Mouse (Mus musculus): ENCODE data around the gene Sumo3. TPM values are rescaled to one million over a fixed set of nuclear protein-coding genes. Genes with fewer than 3 reads are reported as not detected.

The Sumo3 gene
- total RNA-seq, 2 experiments from 2014 or later, result 64.5 to 65.3 TPM

Small RNA genes lying within 50 kb of the gene (microRNA-seq; reads per million reads assigned to microRNA genes)
- 8.5 to 12.7 reads per million in 2 experiments for gene Mir1930

Other genes starting within 250 kb of the Sumo3 start
- 1 to 10 TPM; 7.5 to 9.2 TPM for gene Adarb1, start 187.8 kb upstream of the Sumo3 start, total RNA-seq (2021)
- gene Fam207a, start 90.3 kb upstream of the Sumo3 start, total RNA-seq (2021), result 10 to 100 TPM in 1 of 2 experiments, 1 to 10 TPM in 1; 9.9 to 10.4 TPM
- gene Itgb2, start 75.8 kb upstream of the Sumo3 start, total RNA-seq (2021), result 1 to 10 TPM; 2.1 to 4.5 TPM
- gene Pttg1ip, start 24.4 kb upstream of the Sumo3 start, total RNA-seq (2021), result 10 to 100 TPM; 70.2 to 71.3 TPM
- 10 to 100 TPM in 1 of 2 experiments, 1 to 10 TPM in 1; 10.0 to 11.4 TPM for gene Gm49325, start 100 bp downstream of the Sumo3 start, total RNA-seq (2021)
- 10 to 100 TPM; 81.3 to 85.4 TPM for gene Ube2g2, start 16.2 kb downstream of the Sumo3 start, total RNA-seq (2021)
- gene Tspear, start 80.5 kb downstream of the Sumo3 start, total RNA-seq (2021), result not detected
- gene Gm19402, start 84.7 kb downstream of the Sumo3 start, total RNA-seq (2021), result not detected
- gene Gm9508, start 91.1 kb downstream of the Sumo3 start, total RNA-seq (2021), result not detected
- gene Gm10272, start 100.5 kb downstream of the Sumo3 start, total RNA-seq (2021), result not detected
- gene Gm10024, start 105.4 kb downstream of the Sumo3 start, total RNA-seq (2021), result not detected
- not detected for gene Gm10142, start 109.7 kb downstream of the Sumo3 start, total RNA-seq (2021)
- not detected for gene Krtap12-1, start 114.5 kb downstream of the Sumo3 start, total RNA-seq (2021)
- not detected for gene Gm10100, start 120.4 kb downstream of the Sumo3 start, total RNA-seq (2021)
- gene Gm18596, start 136.5 kb downstream of the Sumo3 start, total RNA-seq (2021), result not detected
- gene Gm9736, start 145.3 kb downstream of the Sumo3 start, total RNA-seq (2021), result not detected
- gene Gm3233, start 153.6 kb downstream of the Sumo3 start, total RNA-seq (2021), result not detected
- not detected for gene Gm3238, start 165.2 kb downstream of the Sumo3 start, total RNA-seq (2021)
- gene Gm7138, start 170.8 kb downstream of the Sumo3 start, total RNA-seq (2021), result not detected
- gene Gm3250, start 176.4 kb downstream of the Sumo3 start, total RNA-seq (2021), result not detected
- not detected for gene Gm7137, start 182.1 kb downstream of the Sumo3 start, total RNA-seq (2021)
- not detected for gene Gm9639, start 189.0 kb downstream of the Sumo3 start, total RNA-seq (2021)
- gene Gm19668, start 193.0 kb downstream of the Sumo3 start, total RNA-seq (2021), result not detected
- not detected for gene Gm9507, start 205.7 kb downstream of the Sumo3 start, total RNA-seq (2021)
- not detected for gene Gm2696, start 208.6 kb downstream of the Sumo3 start, total RNA-seq (2021)
- gene Krtap10-4, start 221.0 kb downstream of the Sumo3 start, total RNA-seq (2021), result not detected
- not detected for gene Krtap10-10, start 229.8 kb downstream of the Sumo3 start, total RNA-seq (2021)
- not detected for gene Gm36176, start 240.7 kb downstream of the Sumo3 start, total RNA-seq (2021)
- not detected for gene Gm10318, start 246.8 kb downstream of the Sumo3 start, total RNA-seq (2021)

All from gastrocnemius, postnatal 10 days (tissue).